Mouse (Mus musculus): Measurements from ENCODE around the gene Fam3c. TPM values are rescaled to one million over a fixed set of nuclear protein-coding genes. Genes with fewer than 3 reads are reported as not detected.

The Fam3c gene
- 24.9 and 26.4 TPM in 2 replicates for polyA plus RNA-seq (2012; ENCODE audit: insufficient read depth, insufficient read length, missing spikeins)

GRCm38 (mm10) chr6:22356086-22356507, at the start of gene Fam3c:
Gene Fam3c, minus strand, starts transcription at chr6:22356243.
- peaks cover 5% of the 10 kb centered on the region; the same call in 1 of the 2 replicates for H3K4me1 ChIP-seq (ENCODE audit: control insufficient read depth, insufficient read depth, insufficient read length, low read length)
- H3K27ac ChIP-seq (replicated peaks; ENCODE audit: low read depth, low read length) = 0 out of 2 replicates have a peak within 1 kb of the TSS, but pooled peaks have one; percentile 16
- peak within 1 kb of the TSS; percentile 72 for H3K4me3 ChIP-seq (ENCODE audit: insufficient read depth, low read depth, low read length)

DNA sequence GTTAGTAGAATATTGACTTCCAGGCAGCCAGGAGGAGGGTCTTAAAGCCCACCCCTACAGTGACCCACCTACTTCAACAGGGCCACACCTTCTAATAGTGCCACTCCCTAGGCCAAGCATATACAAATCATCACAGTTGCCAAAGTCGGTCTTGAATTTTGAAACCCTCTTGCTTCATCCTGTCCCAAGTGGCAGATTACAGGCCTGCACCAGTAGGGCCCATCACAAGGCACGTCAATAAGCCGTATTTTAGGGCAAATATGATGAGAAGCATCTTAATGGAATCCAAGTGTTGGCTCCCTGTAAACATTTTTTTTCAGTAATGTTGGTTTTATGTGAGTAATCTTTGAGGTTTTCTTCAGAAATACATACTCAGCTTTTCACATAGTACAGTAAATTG, 49.0 kb upstream of the Fam3c start:
- Histone ChIP-seq H3K27ac (replicated peaks; ENCODE audit: low read depth, low read length) (no peak overlapping the region), H3K4me1 (ENCODE audit: control insufficient read depth, insufficient read depth, insufficient read length, low read length) (no peaks in the 10 kb centered on the region), H3K4me3 (ENCODE audit: insufficient read depth, low read depth, low read length) (no peak overlapping the region)

- no peak overlapping the region for H3K27ac ChIP-seq (replicated peaks; ENCODE audit: low read depth, low read length)
- no peaks in the 10 kb centered on the region for H3K4me1 ChIP-seq (ENCODE audit: control insufficient read depth, insufficient read depth, insufficient read length, low read length)
- no peak overlapping the region for H3K4me3 ChIP-seq (ENCODE audit: insufficient read depth, low read depth, low read length)
Measured at GRCm38 (mm10) chr6:22403736-22404135, 47.7 kb upstream of the Fam3c start.

GRCm38 (mm10) chr6:22403317-22403716, 47.3 kb upstream of the Fam3c start:
- Histone ChIP-seq H3K4me3 (ENCODE audit: insufficient read depth, low read depth, low read length) (no peak overlapping the region), H3K27ac (replicated peaks; ENCODE audit: low read depth, low read length) (no peak overlapping the region), H3K4me1 (ENCODE audit: control insufficient read depth, insufficient read depth, insufficient read length, low read length) (no peaks in the 10 kb centered on the region)

GRCm38 (mm10) chr6:22402548-22403164, 46.6 kb upstream of the Fam3c start:
- Histone ChIP-seq H3K4me3 (ENCODE audit: insufficient read depth, low read depth, low read length) (no peak overlapping the region), H3K27ac (replicated peaks; ENCODE audit: low read depth, low read length) (no peak overlapping the region), H3K4me1 (ENCODE audit: control insufficient read depth, insufficient read depth, insufficient read length, low read length) (no peaks in the 10 kb centered on the region)

DNA sequence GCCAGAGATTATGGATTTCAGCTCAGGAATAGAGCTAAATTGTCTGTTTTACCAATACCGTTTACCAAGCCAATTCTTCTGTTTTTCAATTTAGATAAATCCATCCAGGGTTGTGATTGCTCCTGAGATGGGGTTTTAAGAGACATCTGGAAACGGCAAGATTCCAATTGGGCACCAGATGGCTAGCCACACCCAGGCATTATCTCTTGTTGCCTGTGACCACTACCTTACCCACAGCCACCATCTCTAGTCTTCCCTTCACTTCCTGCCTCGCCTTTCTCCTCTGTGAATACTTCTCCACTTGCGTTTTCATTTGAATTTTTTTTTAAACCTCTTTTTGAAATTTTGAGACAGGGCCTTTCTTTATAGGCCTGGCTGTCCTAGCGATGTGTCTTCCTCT, 46.0 kb upstream of the Fam3c start:
- Histone ChIP-seq H3K4me3 (ENCODE audit: insufficient read depth, low read depth, low read length) (no peak overlapping the region), H3K27ac (replicated peaks; ENCODE audit: low read depth, low read length) (no peak overlapping the region), H3K4me1 (ENCODE audit: control insufficient read depth, insufficient read depth, insufficient read length, low read length) (no peaks in the 10 kb centered on the region)

- Histone ChIP-seq H3K4me3 (ENCODE audit: insufficient read depth, low read depth, low read length) (no peak overlapping the region), H3K27ac (replicated peaks; ENCODE audit: low read depth, low read length) (no peak overlapping the region), H3K4me1 (ENCODE audit: control insufficient read depth, insufficient read depth, insufficient read length, low read length) (no peaks in the 10 kb centered on the region)
Measured at GRCm38 (mm10) chr6:22398079-22398774, 42.2 kb upstream of the Fam3c start.

DNA sequence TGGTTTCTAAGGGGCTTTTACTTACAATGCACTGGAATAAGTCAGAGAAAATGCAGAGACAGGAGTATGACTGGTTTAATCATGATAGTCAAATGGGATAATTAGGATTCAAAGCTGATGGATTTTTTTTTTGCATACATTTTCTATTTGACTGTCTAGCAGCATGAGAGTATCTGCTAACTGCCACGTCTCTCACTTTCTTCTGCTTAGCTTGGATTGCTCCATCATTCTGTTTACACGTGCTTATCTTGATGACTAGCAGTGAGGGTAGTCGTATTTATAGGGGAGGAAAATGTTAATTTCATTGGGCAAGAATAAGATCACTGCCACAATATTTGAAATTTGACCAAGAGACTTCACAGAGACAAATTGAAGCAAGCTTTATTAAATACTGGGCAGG, 39.2 kb upstream of the Fam3c start:
- no peak overlapping the region for H3K27ac ChIP-seq (replicated peaks; ENCODE audit: low read depth, low read length)
- no peak overlapping the region for H3K4me3 ChIP-seq (ENCODE audit: insufficient read depth, low read depth, low read length)
- H3K4me1 ChIP-seq (ENCODE audit: control insufficient read depth, insufficient read depth, insufficient read length, low read length) = no peaks in the 10 kb centered on the region

- H3K4me3 ChIP-seq (ENCODE audit: insufficient read depth, low read depth, low read length) = no peak overlapping the region
- H3K4me1 ChIP-seq (ENCODE audit: control insufficient read depth, insufficient read depth, insufficient read length, low read length) = no peaks in the 10 kb centered on the region
- H3K27ac ChIP-seq (replicated peaks; ENCODE audit: low read depth, low read length) = no peak overlapping the region
Measured at GRCm38 (mm10) chr6:22390654-22391365, 34.8 kb upstream of the Fam3c start.

DNA sequence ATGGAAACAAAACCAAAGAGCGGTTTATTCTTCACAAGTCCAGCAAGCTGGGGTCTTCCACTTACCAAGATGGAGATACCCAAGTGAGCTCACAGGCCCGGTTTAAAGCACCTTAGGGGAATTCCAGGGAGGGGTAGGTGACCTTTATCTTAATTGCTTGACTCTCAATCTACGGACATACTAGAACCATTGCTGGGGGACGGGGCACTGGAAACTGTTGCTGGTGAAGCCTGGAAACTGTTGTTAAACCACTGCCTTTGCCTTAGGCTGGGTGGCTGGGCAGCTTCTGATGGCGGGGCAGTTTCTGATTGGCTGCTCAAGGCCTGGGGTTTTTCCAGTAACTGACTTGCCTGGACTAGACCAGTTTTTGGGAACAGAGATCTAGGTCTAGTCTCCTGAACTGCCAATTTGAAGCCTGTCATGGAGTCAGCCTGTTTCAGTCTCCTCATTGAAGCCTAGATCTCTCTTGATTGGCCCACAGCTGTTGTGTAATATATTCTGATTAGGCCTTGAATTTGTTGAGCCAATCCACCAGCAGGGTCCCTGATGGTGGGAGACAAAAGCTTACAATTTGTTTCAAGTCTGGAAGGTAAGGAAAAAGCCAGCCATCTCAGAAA, 29.3 kb upstream of the Fam3c start:
- Histone ChIP-seq H3K4me3 (ENCODE audit: insufficient read depth, low read depth, low read length) (no peak overlapping the region), H3K4me1 (ENCODE audit: control insufficient read depth, insufficient read depth, insufficient read length, low read length) (no peaks in the 10 kb centered on the region), H3K27ac (replicated peaks; ENCODE audit: low read depth, low read length) (no peak overlapping the region)

DNA sequence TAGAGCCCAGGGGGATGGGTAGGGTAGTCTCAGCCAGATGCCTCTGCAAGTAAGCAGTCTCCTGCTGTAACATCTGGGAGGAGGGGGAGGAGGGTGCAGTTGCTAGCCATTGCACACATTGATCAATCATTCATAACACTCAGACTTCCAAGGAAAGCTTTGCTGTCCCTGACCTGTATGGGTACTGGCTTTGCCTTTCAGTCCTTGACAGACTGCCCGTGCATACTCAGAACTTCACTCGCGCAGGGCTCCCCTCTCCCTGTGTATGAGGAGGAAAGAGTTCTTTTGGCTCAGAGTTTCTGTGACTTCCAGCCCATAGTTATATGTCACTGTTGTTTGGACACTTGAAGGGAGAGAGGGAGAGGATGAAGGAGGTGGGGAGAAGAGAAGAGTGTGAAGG, 24.2 kb upstream of the Fam3c start:
- H3K4me3 ChIP-seq (ENCODE audit: insufficient read depth, low read depth, low read length) = no peak overlapping the region
- no peak overlapping the region for H3K27ac ChIP-seq (replicated peaks; ENCODE audit: low read depth, low read length)
- no peaks in the 10 kb centered on the region for H3K4me1 ChIP-seq (ENCODE audit: control insufficient read depth, insufficient read depth, insufficient read length, low read length)

DNA sequence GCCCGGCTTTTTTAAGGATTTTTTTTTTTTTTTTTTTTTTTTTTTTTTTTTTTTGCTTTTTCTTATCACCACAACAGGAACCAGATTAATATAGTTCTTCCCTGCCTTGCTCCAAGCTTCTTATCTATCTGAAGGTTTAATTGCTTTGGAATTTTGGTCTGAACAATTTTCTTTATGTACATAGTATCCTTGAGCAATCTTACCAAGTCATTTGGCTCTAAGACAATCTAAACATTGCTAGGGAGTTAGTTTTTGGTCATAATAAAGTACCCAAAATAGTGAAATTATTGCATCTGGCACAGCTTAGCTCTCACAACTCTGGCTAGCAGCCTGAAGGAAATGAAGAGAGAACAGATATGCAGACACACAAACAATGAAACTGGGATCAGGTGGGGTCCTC, 23.8 kb upstream of the Fam3c start:
- Histone ChIP-seq H3K4me3 (ENCODE audit: insufficient read depth, low read depth, low read length) (no peak overlapping the region), H3K4me1 (ENCODE audit: control insufficient read depth, insufficient read depth, insufficient read length, low read length) (no peaks in the 10 kb centered on the region), H3K27ac (replicated peaks; ENCODE audit: low read depth, low read length) (no peak overlapping the region)

GRCm38 (mm10) chr6:22378462-22378861, 22.4 kb upstream of the Fam3c start:
- Histone ChIP-seq H3K4me1 (ENCODE audit: control insufficient read depth, insufficient read depth, insufficient read length, low read length) (no peaks in the 10 kb centered on the region), H3K4me3 (ENCODE audit: insufficient read depth, low read depth, low read length) (no peak overlapping the region), H3K27ac (replicated peaks; ENCODE audit: low read depth, low read length) (no peak overlapping the region)

DNA sequence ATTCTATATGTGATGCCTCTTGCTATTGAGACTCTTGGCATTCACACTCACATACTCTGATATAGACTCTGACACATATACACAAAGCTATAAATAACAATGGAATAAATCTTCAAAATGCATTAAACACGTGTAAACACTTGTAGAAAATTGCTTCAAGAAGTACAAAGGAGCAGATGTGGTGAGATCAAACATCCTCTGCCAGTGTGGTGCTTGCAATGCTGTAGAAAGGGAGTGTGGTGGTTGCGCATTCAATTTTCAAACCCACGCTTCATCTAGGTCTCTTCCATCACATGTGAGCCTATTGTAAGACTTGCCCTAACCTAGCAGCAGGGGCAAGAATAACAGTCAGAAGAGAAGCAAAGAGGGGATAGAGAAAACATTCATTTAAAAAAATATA, 18.7 kb upstream of the Fam3c start:
- H3K4me3 ChIP-seq (ENCODE audit: insufficient read depth, low read depth, low read length) = no peak overlapping the region
- H3K27ac ChIP-seq (replicated peaks; ENCODE audit: low read depth, low read length) = no peak overlapping the region
- H3K4me1 ChIP-seq (ENCODE audit: control insufficient read depth, insufficient read depth, insufficient read length, low read length) = no peaks in the 10 kb centered on the region

GRCm38 (mm10) chr6:22373476-22373875, 17.4 kb upstream of the Fam3c start:
- no peaks in the 10 kb centered on the region for H3K4me1 ChIP-seq (ENCODE audit: control insufficient read depth, insufficient read depth, insufficient read length, low read length)
- no peak overlapping the region for H3K27ac ChIP-seq (replicated peaks; ENCODE audit: low read depth, low read length)
- no peak overlapping the region for H3K4me3 ChIP-seq (ENCODE audit: insufficient read depth, low read depth, low read length)

All from brown adipose tissue, adult 24 weeks (tissue).